Mouse (Mus musculus) liver, embryonic 11.5 days (tissue): ENCODE results near the gene Olfr651. TPM values are rescaled to one million over a fixed set of nuclear protein-coding genes. Genes with fewer than 3 reads are reported as not detected.
"Not testable (repeated sequence)": the region's sequence is repeated elsewhere in the genome, so short reads cannot be mapped to it uniquely, and the experiment has no call there.

Experiments
- ATAC-seq: fragments of 200-750 bp; cut with Nextera tagmentation; replicated peaks from 2 replicates; pipeline ENCODE4 v1.8.0; 2017; ENCODE audit warnings: moderate number of reproducible peaks, mild to moderate bottlenecking, moderate TSS enrichment, moderate library complexity; ENCODE audit not compliant: low FRiP score
- DNase-seq: peaks from one replicate; pipeline ENCODE4 v3.0.0-alpha.2; 2017; ENCODE audit warnings: low spot score
- H3K27ac ChIP-seq: fragments of 300-500 bp; sonication (generic); 2 replicates; pipeline ENCODE4 v1.5.1; 2014; ENCODE audit warnings: mild to moderate bottlenecking, low read depth, low read length, control low read depth
- H3K27me3 ChIP-seq: fragments of 300-500 bp; sonication (generic); replicated peaks from 2 replicates; pipeline ENCODE4 v1.6.1; 2014; ENCODE audit warnings: low read length, mixed read lengths; ENCODE audit not compliant: control insufficient read depth, insufficient read depth
- H3K36me3 ChIP-seq: fragments of 300-500 bp; sonication (generic); 2 replicates; pipeline ENCODE4 v1.6.1; 2014; ENCODE audit warnings: mild to moderate bottlenecking, low read length, moderate library complexity, mixed read lengths; ENCODE audit not compliant: control insufficient read depth, insufficient read depth
- H3K4me1 ChIP-seq: fragments of 300-500 bp; sonication (generic); replicated peaks from 2 replicates; pipeline ENCODE4 v1.6.1; 2014; ENCODE audit warnings: low read length, mixed read lengths; ENCODE audit not compliant: control insufficient read depth, insufficient read depth
- H3K4me2 ChIP-seq: fragments of 300-500 bp; sonication (generic); 2 replicates; pipeline ENCODE4 v1.6.1; 2014; ENCODE audit warnings: mild to moderate bottlenecking, control low read depth, moderate library complexity
- H3K4me3 ChIP-seq: fragments of 300-500 bp; sonication (generic); 2 replicates; pipeline ENCODE4 v1.5.1; 2014; ENCODE audit warnings: low read depth, low read length, control low read depth
- H3K9ac ChIP-seq: fragments of 300-500 bp; sonication (generic); 2 replicates; pipeline ENCODE4 v1.6.1; 2014; ENCODE audit warnings: low read depth, low read length, control low read depth
- H3K9me3 ChIP-seq: fragments of 300-500 bp; sonication (generic); 2 replicates; pipeline ENCODE4 v1.6.1; 2016; ENCODE audit warnings: low read length, inconsistent platforms, mixed read lengths; ENCODE audit not compliant: control insufficient read depth
- WGBS: fragments of 180-500 bp; shearing (Covaris S2); extraction: QIAGEN DNeasy Blood & Tissue Kit; methylation state at CpG from one replicate; pipeline ENCODE4 v1.1.7; 2014; 5-methylcytosine and 5-hydroxymethylcytosine counted together
- polyA plus RNA-seq: library from polyadenylated mRNA; unstranded; fragments of >200 nt; fragmentation: Nextera tagmentation; extraction: Ambion mirVana; gene quantifications from 2 replicates; pipeline ENCODE4 v1.2.1, GENCODE M21; 2014

The Olfr651 gene
- polyA plus RNA-seq = not detected in 2 replicates

DNA sequence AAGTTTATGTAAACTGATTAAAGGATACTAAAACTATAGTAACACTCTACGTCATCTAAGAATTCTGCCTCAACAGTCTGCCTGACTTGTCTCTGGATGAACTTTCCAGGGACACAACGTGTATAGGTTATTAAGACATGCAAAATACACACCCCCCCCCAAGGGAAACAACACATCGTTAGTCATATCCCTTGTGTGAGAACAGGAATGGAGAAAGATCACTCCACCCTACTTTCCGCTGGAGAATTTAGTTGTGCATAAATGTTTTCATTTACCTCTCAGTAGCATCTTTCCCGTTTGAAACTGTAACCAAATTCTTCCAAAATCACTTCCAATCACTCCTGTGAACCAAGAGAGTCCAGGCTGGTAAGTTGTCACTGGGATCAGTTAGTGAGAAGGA lies at the start of gene Olfr651:
Gene Olfr651, plus strand, starts transcription at position 301 of the 400 bp plus-strand sequence.
- Histone ChIP-seq H3K4me1 (no peaks in the 10 kb centered on the region), H3K9me3 (no peaks in the 10 kb centered on the region), H3K4me3 (no peak within 1 kb of the TSS), H3K36me3 (no peaks in the 10 kb centered on the region), H3K27ac (no peak within 1 kb of the TSS), H3K4me2 (no peak within 1 kb of the TSS), H3K27me3 (no peaks in the 10 kb centered on the region), H3K9ac (no peak within 1 kb of the TSS)
- 73% methylated on average over 5 of the region's 5 CpGs for WGBS
- DNase-seq (no peak), ATAC-seq (no peak)

GRCm38 (mm10) chr7:104501186-104501585 lies 48.7 kb upstream of the Olfr651 start:
- ATAC-seq, H3K27ac ChIP-seq, H3K36me3 ChIP-seq, H3K4me3 ChIP-seq, H3K9me3 ChIP-seq, H3K4me1 ChIP-seq, H3K9ac ChIP-seq, DNase-seq, H3K27me3 ChIP-seq, H3K4me2 ChIP-seq: not testable (repeated sequence)
- 70% methylated on average over 6 of the region's 6 CpGs for WGBS

DNA sequence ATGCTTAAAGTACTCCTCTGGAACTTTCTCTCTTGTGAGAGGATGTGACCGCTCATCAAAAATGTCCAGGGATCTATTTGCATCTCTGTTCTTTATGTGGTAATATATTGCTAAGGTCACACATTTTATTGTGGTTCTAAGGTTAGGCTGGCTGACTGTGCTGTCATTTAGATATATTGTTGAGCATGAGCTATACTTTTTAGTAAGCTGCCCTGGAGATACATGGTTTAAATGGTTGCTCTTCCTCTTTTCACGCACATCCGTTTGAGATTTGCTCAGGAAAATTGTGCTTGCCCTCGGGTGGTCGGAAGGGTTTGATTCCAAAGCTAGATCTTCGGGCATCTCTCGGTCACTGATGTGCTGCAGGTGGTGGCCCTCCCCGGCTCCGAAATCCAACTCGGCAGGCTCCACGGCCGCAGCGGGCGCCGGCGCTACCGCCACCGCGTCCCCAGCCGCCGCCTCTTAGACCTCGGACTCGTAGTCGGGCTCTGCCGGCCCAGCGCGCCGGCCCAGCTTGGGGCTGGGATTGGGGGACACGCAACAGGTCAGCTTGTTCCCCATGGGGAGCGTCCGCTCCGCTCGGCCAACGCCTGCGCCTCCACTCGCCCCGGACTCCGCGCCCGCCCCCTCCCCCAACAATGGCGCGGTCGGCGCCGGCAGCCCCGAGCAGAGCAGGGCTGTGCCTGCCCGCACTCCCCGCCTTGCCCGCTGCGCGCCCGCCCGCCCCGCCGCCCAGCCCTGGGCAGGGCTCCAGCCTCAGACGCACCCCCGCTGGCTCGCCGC lies 48.2 kb upstream of the Olfr651 start:
- Histone ChIP-seq H3K4me1 (no peaks in the 10 kb centered on the region), H3K36me3 (no peaks in the 10 kb centered on the region), H3K4me2 (peak overlapping the region; percentile 60), H3K27me3 (no peaks in the 10 kb centered on the region), H3K4me3 (peak overlapping the region; percentile 49), H3K9me3 (no peaks in the 10 kb centered on the region), H3K27ac (no peak overlapping the region), H3K9ac (no peak overlapping the region; the same call in 1 of the 2 replicates)
- ATAC-seq = peak; percentile 88
- peak; percentile 51 for DNase-seq
- WGBS = 3% methylated on average over 57 of the region's 59 CpGs

DNA sequence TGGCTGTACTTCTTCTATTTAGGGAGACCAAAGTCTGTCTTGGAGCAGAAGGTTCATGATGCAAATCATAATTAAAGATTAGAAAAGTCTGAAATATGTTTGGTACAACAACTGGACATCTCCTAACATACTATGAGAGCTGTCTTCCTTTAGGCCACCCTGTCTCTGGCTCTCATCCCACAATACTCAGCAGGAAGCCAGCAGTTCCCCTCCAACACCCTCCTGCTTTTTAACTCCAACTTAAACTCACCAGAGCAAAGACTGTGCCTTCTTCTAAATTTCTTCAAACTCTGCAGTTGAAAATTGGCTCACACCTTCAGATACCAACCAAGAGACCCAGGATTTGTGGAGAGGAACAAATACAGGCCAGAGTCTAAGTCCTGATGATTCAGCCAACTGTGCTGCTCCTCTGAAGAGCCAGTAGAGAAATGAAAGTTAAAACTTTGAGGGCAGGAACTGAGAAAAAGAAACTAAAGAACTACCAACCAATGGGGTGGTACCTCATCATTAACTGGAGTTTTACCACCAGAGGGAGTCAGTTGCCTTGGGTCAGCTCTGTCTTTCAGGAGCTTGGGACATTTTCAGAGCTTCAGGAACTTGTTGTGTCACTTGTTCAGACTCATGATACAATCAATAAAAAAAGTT lies 42.4 kb upstream of the Olfr651 start, which contains the start of gene Trim30d:
Gene Trim30d, minus strand, starts transcription at position 429 of the 645 bp plus-strand sequence.
- H3K4me3 ChIP-seq, H3K36me3 ChIP-seq, H3K27me3 ChIP-seq, H3K9ac ChIP-seq, H3K4me1 ChIP-seq, H3K9me3 ChIP-seq, H3K4me2 ChIP-seq, ATAC-seq, DNase-seq, H3K27ac ChIP-seq: not testable (repeated sequence)

DNA sequence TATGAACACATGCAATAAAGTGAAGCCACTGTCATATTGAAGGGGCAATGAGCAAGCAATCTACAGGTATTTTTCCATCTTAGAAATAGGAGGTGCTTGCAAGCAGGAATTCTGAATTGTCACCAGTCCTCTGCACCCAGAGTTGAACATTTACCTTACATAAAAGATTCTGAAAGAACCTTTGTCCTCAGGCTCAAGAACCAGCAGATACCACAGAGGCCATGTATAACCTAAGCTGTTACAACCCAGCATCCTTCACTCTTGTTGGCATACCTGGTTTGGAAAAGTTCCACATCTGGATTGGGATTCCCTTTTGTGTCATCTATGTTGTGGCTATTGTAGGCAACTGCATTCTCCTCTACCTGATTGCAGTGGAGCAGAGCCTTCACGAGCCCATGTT lies 2.8 kb downstream of the Olfr651 start:
- DNase-seq (no peak), ATAC-seq (no peak)
- Histone ChIP-seq H3K27me3 (no peaks in the 10 kb centered on the region), H3K4me3 (no peak overlapping the region), H3K27ac (no peak overlapping the region), H3K9ac (no peak overlapping the region), H3K4me1 (no peaks in the 10 kb centered on the region), H3K4me2 (no peak overlapping the region), H3K36me3 (no peaks in the 10 kb centered on the region), H3K9me3 (no peaks in the 10 kb centered on the region)
- 56% methylated on average over 1 of the region's 1 CpGs for WGBS

GRCm38 (mm10) chr7:104560601-104561000 lies 10.7 kb downstream of the Olfr651 start, which contains the start of gene Olfr652:
TSS of gene Olfr652 (plus strand) at chr7:104560901.
- Histone ChIP-seq H3K9me3 (no peaks in the 10 kb centered on the region), H3K4me3 (no peak within 1 kb of the TSS), H3K27ac (no peak within 1 kb of the TSS), H3K36me3 (no peaks in the 10 kb centered on the region), H3K9ac (no peak within 1 kb of the TSS), H3K27me3 (no peaks in the 10 kb centered on the region), H3K4me1 (no peaks in the 10 kb centered on the region), H3K4me2 (no peak within 1 kb of the TSS)
- no peak for DNase-seq
- ATAC-seq = no peak

DNA sequence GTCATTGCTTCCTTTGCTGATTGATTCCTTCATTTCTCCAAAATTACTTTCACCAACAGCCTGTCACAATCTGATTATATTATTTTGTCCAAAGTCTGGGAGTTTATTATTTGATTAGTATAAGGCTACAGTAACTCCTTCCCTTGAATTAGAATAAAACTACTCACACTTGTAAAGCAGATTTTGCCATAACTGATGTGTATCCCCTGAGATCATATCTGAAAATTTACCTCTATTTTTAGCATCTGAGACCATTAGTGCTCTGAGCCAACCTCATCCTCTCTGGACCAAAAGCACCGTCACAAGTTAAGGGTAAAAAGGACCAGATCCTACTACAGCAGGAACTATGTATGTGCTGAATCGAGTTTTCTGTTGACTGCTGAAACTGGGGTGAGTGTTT lies 27.1 kb downstream of the Olfr651 start, which contains the start of gene Olfr653:
Gene Olfr653, plus strand, starts transcription at position 301 of the 400 bp plus-strand sequence.
- H3K4me2 ChIP-seq = no peak within 1 kb of the TSS
- no peak for ATAC-seq
- no peaks in the 10 kb centered on the region for H3K4me1 ChIP-seq
- no peak for DNase-seq
- H3K9me3 ChIP-seq = no peaks in the 10 kb centered on the region
- no peak within 1 kb of the TSS for H3K4me3 ChIP-seq
- H3K27me3 ChIP-seq = no peaks in the 10 kb centered on the region
- no peak within 1 kb of the TSS for H3K27ac ChIP-seq
- 68% methylated on average over 2 of the region's 2 CpGs for WGBS
- no peak within 1 kb of the TSS for H3K9ac ChIP-seq
- H3K36me3 ChIP-seq = no peaks in the 10 kb centered on the region

DNA sequence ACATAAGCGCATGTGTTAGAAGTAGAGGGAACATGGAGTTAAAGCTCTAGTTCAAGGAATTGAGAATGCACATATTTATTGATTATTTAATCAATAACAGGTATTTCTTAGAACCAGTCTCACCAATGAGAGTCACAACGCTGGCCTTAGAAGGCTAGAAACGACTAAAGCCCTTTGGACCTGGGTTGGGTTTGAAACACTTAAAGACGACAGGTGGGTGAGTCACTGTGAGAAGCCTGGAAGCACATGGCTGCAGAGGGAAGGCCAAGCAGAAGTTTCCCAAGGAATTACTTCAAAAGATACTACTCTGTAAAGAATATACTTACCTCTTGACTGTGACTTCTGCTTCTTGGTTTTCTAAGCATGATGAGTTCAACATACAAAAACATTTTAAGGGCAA lies 30.9 kb downstream of the Olfr651 start:
- Histone ChIP-seq H3K27me3 (no peaks in the 10 kb centered on the region), H3K4me3 (no peak overlapping the region), H3K4me2 (no peak overlapping the region), H3K36me3 (no peaks in the 10 kb centered on the region), H3K9ac (no peak overlapping the region), H3K27ac (no peak overlapping the region), H3K4me1 (no peaks in the 10 kb centered on the region), H3K9me3 (no peaks in the 10 kb centered on the region)
- no peak for DNase-seq
- ATAC-seq = no peak
- WGBS = 81% methylated on average over 4 of the region's 4 CpGs
